In the genomic region with DNA sequence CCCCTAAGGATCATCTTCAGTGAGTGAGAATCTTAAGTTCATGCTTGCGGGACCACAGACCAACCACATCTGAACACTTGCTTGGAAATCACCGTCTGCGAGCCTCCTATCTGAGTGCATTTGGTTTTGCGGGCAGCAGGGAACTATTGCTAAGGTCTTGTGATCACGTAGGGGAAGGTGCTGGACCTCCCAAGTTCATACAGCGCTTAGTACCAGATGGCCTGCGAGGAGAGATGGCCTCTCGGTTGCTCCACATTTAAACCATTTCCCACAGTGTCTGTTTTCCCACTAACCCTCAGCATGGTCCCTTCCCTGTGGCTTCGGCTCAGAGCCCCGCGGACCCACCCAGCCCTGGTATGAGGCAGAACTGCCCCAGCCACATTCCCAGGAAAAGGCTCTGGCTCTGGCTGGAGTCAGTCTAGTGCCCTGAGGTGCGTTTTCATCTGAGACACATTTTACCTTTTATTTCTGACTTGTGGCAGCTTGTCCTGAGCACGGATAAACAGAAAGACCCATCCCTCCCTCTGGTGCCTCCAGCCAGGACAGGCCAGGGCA, we compare ENCODE assay signal across 13 mouse cellular contexts. TPM values are rescaled to one million over a fixed set of nuclear protein-coding genes. Genes with fewer than 3 reads are reported as not detected.
DNase-seq lines count a peak whose midpoint lies in the region; ATAC-seq and TF ChIP-seq lines count a peak whose summit lies in the region.
"Had no signal": no experiment of that assay in that cellular context is flagged by ENCODE, and none has a peak within 500 bp of the region (broad histone marks: within the 10 kb centered on the region; RNA-seq: fewer than 3 reads in every experiment).

No protein-coding gene starts in this region.

- H3K4me2 ChIP-seq in kidney, embryonic 16.5 days (replicated peaks; ENCODE audit: low read depth, low read length): no peak overlapping the region
- H3K4me2 ChIP-seq in lung, postnatal 0 days (replicated peaks; ENCODE audit: low read depth, low read length): no peak overlapping the region
- no peak overlapping the region for H3K4me2 ChIP-seq in forebrain, embryonic 15.5 days (replicated peaks)
- H3K4me2 ChIP-seq: liver, embryonic 15.5 days; neural tube, embryonic 15.5 days had no signal

- no peaks in the 10 kb centered on the region for H3K27me3 ChIP-seq in kidney, embryonic 16.5 days (ENCODE audit: insufficient read depth, low read length)
- H3K27me3 ChIP-seq in lung, postnatal 0 days (replicated peaks; ENCODE audit: insufficient read depth, low read length): no peaks in the 10 kb centered on the region
- no peaks in the 10 kb centered on the region for H3K27me3 ChIP-seq in forebrain, embryonic 15.5 days
- H3K27me3 ChIP-seq: liver, embryonic 15.5 days; neural tube, embryonic 15.5 days had no signal

- 0 out of 2 replicates have a peak, but pooled peaks have one; percentile 63 for ATAC-seq in kidney, embryonic 16.5 days (ENCODE audit: low FRiP score, low TSS enrichment)
- peak; percentile 86 for ATAC-seq in lung, postnatal 0 days
- no peak for ATAC-seq in forebrain, embryonic 15.5 days (replicated peaks)
- ATAC-seq: midbrain, embryonic 16.5 days had no signal

- no peak overlapping the region for H3K9ac ChIP-seq in kidney, embryonic 16.5 days (replicated peaks; ENCODE audit: low read length)
- no peak overlapping the region for H3K9ac ChIP-seq in lung, postnatal 0 days (replicated peaks; ENCODE audit: low read depth)
- no peak overlapping the region for H3K9ac ChIP-seq in forebrain, embryonic 15.5 days (replicated peaks)
- H3K9ac ChIP-seq: liver, embryonic 15.5 days; neural tube, embryonic 15.5 days had no signal

- TF ChIP-seq EP300 in lung, postnatal 0 days (IDR thresholded peaks at IDR 0.05): peak; percentile 90

- peaks cover 23% of the 10 kb centered on the region for H3K36me3 ChIP-seq in kidney, embryonic 16.5 days (ENCODE audit: insufficient read depth, low read length)
- peaks cover 19% of the 10 kb centered on the region; the same call in 1 of the 2 replicates for H3K36me3 ChIP-seq in lung, postnatal 0 days (ENCODE audit: insufficient read depth, low read length)
- 0 out of 2 replicates have a peak, but pooled peaks cover 5% of the 10 kb centered on the region for H3K36me3 ChIP-seq in forebrain, embryonic 15.5 days

- TF ChIP-seq CTCF in lung, postnatal 0 days (IDR thresholded peaks at IDR 0.05): no peak

- peak overlapping the region; percentile 27; the same call in 1 of the 2 replicates for H3K27ac ChIP-seq in kidney, embryonic 16.5 days (ENCODE audit: low read length)
- H3K27ac ChIP-seq in lung, postnatal 0 days (ENCODE audit: low read length): peak overlapping the region; percentile 81
- no peak overlapping the region for H3K27ac ChIP-seq in forebrain, embryonic 15.5 days (replicated peaks)
- H3K27ac ChIP-seq: kidney, postnatal 0 days; liver, embryonic 15.5 days; neural tube, embryonic 15.5 days had no signal

- DNase-seq in urinary bladder, postnatal 25 days (ENCODE audit: low spot score): peak; percentile 43
- DNase-seq in urinary bladder, postnatal 4 days (ENCODE audit: low spot score in 2 of 2): no peak
- peak; percentile 75 for DNase-seq in lung, postnatal 0 days (ENCODE audit: low spot score)
- DNase-seq in embryo, embryonic 9.5 days (ENCODE audit: extremely low spot score): no peak
- DNase-seq in cerebellum, adult 9-10 months: no peak
- DNase-seq: cerebellum, postnatal 14 days; right cerebral cortex, postnatal 14 days had no signal

- 76% methylated on average over 13 of the region's 13 CpGs for WGBS in kidney, embryonic 16.5 days
- WGBS in lung, postnatal 0 days: 61% methylated on average over 13 of the region's 13 CpGs
- WGBS in forebrain, embryonic 15.5 days: 88% methylated on average over 13 of the region's 13 CpGs

- H3K4me3 ChIP-seq in kidney, embryonic 16.5 days (ENCODE audit: low read length): no peak overlapping the region
- H3K4me3 ChIP-seq in lung, postnatal 0 days (ENCODE audit: low read depth, low read length): no peak overlapping the region
- no peak overlapping the region for H3K4me3 ChIP-seq in forebrain, embryonic 15.5 days
- H3K4me3 ChIP-seq: liver, embryonic 15.5 days; neural tube, embryonic 15.5 days had no signal

- H3K9me3 ChIP-seq in kidney, embryonic 16.5 days (ENCODE audit: low read length): no peaks in the 10 kb centered on the region
- H3K9me3 ChIP-seq in lung, postnatal 0 days (ENCODE audit: low read length): no peaks in the 10 kb centered on the region
- H3K9me3 ChIP-seq in forebrain, embryonic 15.5 days: no peaks in the 10 kb centered on the region
- H3K9me3 ChIP-seq: liver, embryonic 15.5 days; neural tube, embryonic 15.5 days had no signal

- H3K4me1 ChIP-seq in kidney, embryonic 16.5 days (ENCODE audit: insufficient read depth, low read length): peaks cover 8% of the 10 kb centered on the region; the same call in 1 of the 2 replicates
- H3K4me1 ChIP-seq in lung, postnatal 0 days (ENCODE audit: insufficient read depth, low read depth, low read length): peaks cover 18% of the 10 kb centered on the region; the same call in 1 of the 2 replicates
- no peaks in the 10 kb centered on the region; the same call in 1 of the 2 replicates for H3K4me1 ChIP-seq in forebrain, embryonic 15.5 days

RNA-seq across cellular contexts. Expression of a gene that starts 42.3 kb away (rescaled TPM):
- 53.7 and 56.3 TPM in 2 replicates for polyA plus RNA-seq in kidney, embryonic 16.5 days (2015; fragmentation: Nextera tagmentation; extraction: Ambion mirVana)
- polyA plus RNA-seq in lung, postnatal 0 days (2015; fragmentation: Nextera tagmentation; extraction: Ambion mirVana): 16.6 and 20.0 TPM in 2 replicates
- 2.1 and 2.7 TPM in 2 replicates for polyA plus RNA-seq in forebrain, embryonic 15.5 days (2015; fragmentation: Nextera tagmentation; extraction: Ambion mirVana)

Comparison
In these comparisons a context has a peak if more than half of its experiments do, and no peak if none do; other contexts are left out.
1. DNase-seq: peak in urinary bladder, postnatal 25 days (single experiment) and lung, postnatal 0 days (single experiment); none in urinary bladder, postnatal 4 days (0 of 2), embryo, embryonic 9.5 days (single experiment) and cerebellum, adult 9-10 months (single experiment).